Mouse (Mus musculus) erythroblast, embryonic 14.5 days (primary cell): ENCODE data around the gene Pcdh9.

ENCODE experiments used
- GATA1 ChIP-seq: IDR thresholded peaks from 2 replicates; pipeline ENCODE4 v1.6.1; 2012; ENCODE audit warnings: low read length, inconsistent platforms, mixed read lengths
- TAL1 ChIP-seq: IDR thresholded peaks from 3 replicates; pipeline ENCODE4 v1.6.1; 2012; ENCODE audit warnings: low read length, inconsistent platforms, mixed read lengths

GRCm38 (mm10) chr14:93708651-93709050, 181.8 kb downstream of the Pcdh9 start:
- TF ChIP-seq TAL1 (no peak), GATA1 (no peak)
